Mouse (Mus musculus): ENCODE measurements around the gene Setd3.

DNA sequence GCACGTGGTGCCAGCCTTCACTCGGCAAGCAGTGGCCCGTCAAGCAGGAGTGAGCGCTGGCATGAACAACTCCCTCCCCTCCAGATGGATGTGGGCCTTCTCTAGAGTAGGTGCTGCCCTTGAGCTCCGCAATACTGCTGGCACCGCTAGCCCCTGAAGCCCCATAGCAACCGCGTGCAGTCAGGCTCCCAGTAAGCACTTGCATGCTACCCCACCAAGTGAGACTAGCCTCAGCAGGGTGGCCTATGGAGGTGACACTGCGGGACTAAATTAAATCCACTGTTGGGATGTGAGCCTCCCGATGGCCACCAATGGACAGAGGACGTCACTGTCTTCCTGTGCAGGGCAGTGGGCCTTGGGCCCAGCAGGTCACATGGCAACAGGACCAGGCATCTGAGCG is 41.5 kb upstream of the Setd3 start:
- no peak for TF ChIP-seq CTCF (IDR thresholded peaks at IDR 0.05; ENCODE audit: low read depth, low read length)
- TF ChIP-seq TAL1 (conservative IDR thresholded peaks at IDR 0.05; ENCODE audit: low read depth, low read length) = no peak
